Mouse (Mus musculus) CH12.LX (cell line): Measurements from ENCODE around the gene Fasl. TPM values are rescaled to one million over a fixed set of nuclear protein-coding genes. Genes with fewer than 3 reads are reported as not detected.

Experiments used
- DNase-seq: peaks from one replicate; pipeline ENCODE4 v3.0.0-alpha.2; 2013; ENCODE audit errors: extremely low read depth
- H3K27ac ChIP-seq: 2 replicates; pipeline ENCODE4 v1.5.1; 2012; ENCODE audit warnings: low read depth, mild to moderate bottlenecking, control low read depth, moderate library complexity; ENCODE audit not compliant: insufficient read depth
- H3K27me3 ChIP-seq: replicated peaks from 2 replicates; pipeline ENCODE3; 2012; ENCODE audit warnings: inconsistent platforms
- H3K36me3 ChIP-seq, 2 experiments: replicated peaks in 1 of 2; 2 replicates each; pipeline versions ENCODE3 to v1.6.1; 2012; ENCODE audit warnings: inconsistent platforms in 1 of 2, low read length in 1 of 2, mild to moderate bottlenecking in 1 of 2, mixed read lengths in 1 of 2, moderate library complexity in 1 of 2; ENCODE audit not compliant: control insufficient read depth in 1 of 2, insufficient read depth in 1 of 2
- H3K4me1 ChIP-seq, 2 experiments: 2 replicates each; pipeline ENCODE4 v1.6.1; 2012; ENCODE audit warnings: inconsistent platforms in 1 of 2, moderate library complexity in 1 of 2; ENCODE audit not compliant: insufficient read depth in 2 of 2, control insufficient read depth in 1 of 2
- H3K4me2 ChIP-seq: 2 replicates; pipeline ENCODE4 v1.6.1; 2012; ENCODE audit warnings: low read depth, mild to moderate bottlenecking, control low read depth; ENCODE audit not compliant: poor library complexity, insufficient read depth, severe bottlenecking
- H3K4me3 ChIP-seq, 3 experiments: fragments of 150-350 bp in 1 of 3; sonication (generic) in 1 of 3; replicated peaks in 1 of 3; 2 replicates each; pipeline versions ENCODE3 to v1.5.1; 2011 to 2012; ENCODE audit warnings: low read depth in 2 of 3, low read length in 2 of 3, mild to moderate bottlenecking in 2 of 3, moderate library complexity in 2 of 3, control low read depth in 1 of 3, improper control_type of control experiment in 1 of 3, inconsistent platforms in 1 of 3, mixed read lengths in 1 of 3; ENCODE audit not compliant: poor library complexity in 1 of 3
- H3K79me2 ChIP-seq: replicated peaks from 2 replicates; pipeline ENCODE4 v1.6.1; 2012; ENCODE audit warnings: mild to moderate bottlenecking, moderate library complexity; ENCODE audit not compliant: control insufficient read depth, poor library complexity, insufficient read depth, severe bottlenecking; ENCODE audit errors: extremely low read depth
- H3K9ac ChIP-seq: 2 replicates; pipeline ENCODE4 v1.6.1; 2012; ENCODE audit warnings: low read depth, mild to moderate bottlenecking, control low read depth, moderate library complexity; ENCODE audit not compliant: insufficient read depth
- H3K9me3 ChIP-seq: replicated peaks from 2 replicates; pipeline ENCODE3; 2012; ENCODE audit warnings: low read length, inconsistent platforms, mixed read lengths
- BHLHE40 ChIP-seq: IDR thresholded peaks from 2 replicates; pipeline ENCODE4 v1.6.1; 2011; ENCODE audit warnings: mild to moderate bottlenecking, low read depth, low read length, improper control_type of control experiment
- CHD1 ChIP-seq: IDR thresholded peaks from 2 replicates; pipeline ENCODE4 v1.6.1; 2012; ENCODE audit warnings: low read depth, low read length, improper control_type of control experiment, inconsistent platforms
- CTCF ChIP-seq, 2 experiments: IDR thresholded peaks in 1 of 2; conservative IDR thresholded peaks in 1 of 2; 2 replicates each; pipeline ENCODE4 v1.5.1; 2011 to 2012; ENCODE audit warnings: low read depth in 2 of 2, low read length in 2 of 2, improper control_type of control experiment in 1 of 2, inconsistent platforms in 1 of 2, mild to moderate bottlenecking in 1 of 2, moderate library complexity in 1 of 2
- E2F4 ChIP-seq: IDR thresholded peaks from 2 replicates; pipeline ENCODE4 v1.6.1; 2011; ENCODE audit warnings: low read depth, low read length, improper control_type of control experiment; ENCODE audit not compliant: insufficient replicate concordance
- ELF1 ChIP-seq: IDR thresholded peaks from 2 replicates; pipeline ENCODE4 v1.6.1; 2014; ENCODE audit warnings: low read depth, mild to moderate bottlenecking, inconsistent platforms, low read length, improper control_type of control experiment
- EP300 ChIP-seq: IDR thresholded peaks from 2 replicates; pipeline ENCODE4 v1.6.1; 2011; ENCODE audit warnings: low read length, improper control_type of control experiment
- ETS1 ChIP-seq: conservative IDR thresholded peaks from 2 replicates; pipeline ENCODE4 v1.6.1; 2012; ENCODE audit warnings: low read depth, mild to moderate bottlenecking, inconsistent platforms, low read length, improper control_type of control experiment, moderate library complexity
- HCFC1 ChIP-seq: IDR thresholded peaks from 2 replicates; pipeline ENCODE4 v1.6.1; 2012; ENCODE audit warnings: low read depth, mild to moderate bottlenecking, inconsistent platforms, low read length, improper control_type of control experiment
- IRF4 ChIP-seq: IDR thresholded peaks from 2 replicates; pipeline ENCODE4 v1.6.1; 2014; ENCODE audit warnings: low read depth, mild to moderate bottlenecking, inconsistent platforms, low read length, improper control_type of control experiment
- JUN ChIP-seq: IDR thresholded peaks from 2 replicates; pipeline ENCODE4 v1.6.1; 2011; ENCODE audit warnings: low read depth, mild to moderate bottlenecking, low read length, improper control_type of control experiment, moderate library complexity; ENCODE audit not compliant: insufficient read depth
- KAT2A ChIP-seq: IDR thresholded peaks from 2 replicates; pipeline ENCODE4 v1.6.1; 2012; ENCODE audit warnings: low read length, improper control_type of control experiment, inconsistent platforms; ENCODE audit not compliant: insufficient replicate concordance
- MAX ChIP-seq: IDR thresholded peaks from 2 replicates; pipeline ENCODE4 v1.6.1; 2011; ENCODE audit warnings: low read length, improper control_type of control experiment
- MAZ ChIP-seq: IDR thresholded peaks from 2 replicates; pipeline ENCODE4 v1.6.1; 2012; ENCODE audit warnings: low read depth, mild to moderate bottlenecking, inconsistent platforms, low read length, improper control_type of control experiment, moderate library complexity
- MEF2A ChIP-seq: IDR thresholded peaks from 2 replicates; pipeline ENCODE4 v1.6.1; 2014; ENCODE audit warnings: low read depth, mild to moderate bottlenecking, inconsistent platforms, low read length, improper control_type of control experiment, borderline replicate concordance
- MYC ChIP-seq: IDR thresholded peaks from 2 replicates; pipeline ENCODE4 v1.6.1; 2011; ENCODE audit warnings: low read depth, mild to moderate bottlenecking, improper control_type of control experiment, low read length
- NELFE ChIP-seq: IDR thresholded peaks from 2 replicates; pipeline ENCODE4 v1.6.1; 2011; ENCODE audit warnings: low read depth, low read length, improper control_type of control experiment
- PAX5 ChIP-seq: IDR thresholded peaks from 2 replicates; pipeline ENCODE4 v1.6.1; 2012; ENCODE audit warnings: low read length, inconsistent platforms, mixed read lengths
- POLR2A ChIP-seq: IDR thresholded peaks from 2 replicates; pipeline ENCODE4 v1.6.1; 2011; ENCODE audit warnings: low read depth, mild to moderate bottlenecking, improper control_type of control experiment, low read length
- POLR2AphosphoS2 ChIP-seq: IDR thresholded peaks from 2 replicates; pipeline ENCODE4 v1.6.1; 2011; ENCODE audit warnings: low read depth, low read length, improper control_type of control experiment
- RAD21 ChIP-seq: IDR thresholded peaks from 2 replicates; pipeline ENCODE4 v1.6.1; 2011; ENCODE audit warnings: low read depth, mild to moderate bottlenecking, low read length, improper control_type of control experiment, moderate library complexity
- SMC3 ChIP-seq: IDR thresholded peaks from 2 replicates; pipeline ENCODE4 v1.6.1; 2011; ENCODE audit warnings: low read depth, low read length, improper control_type of control experiment
- TCF12 ChIP-seq: IDR thresholded peaks from 2 replicates; pipeline ENCODE4 v1.6.1; 2014; ENCODE audit warnings: low read depth, mild to moderate bottlenecking, inconsistent platforms, low read length, improper control_type of control experiment
- USF1 ChIP-seq: IDR thresholded peaks from 2 replicates; pipeline ENCODE4 v1.6.1; 2014; ENCODE audit warnings: low read depth, mild to moderate bottlenecking, inconsistent platforms, low read length, improper control_type of control experiment
- USF2 ChIP-seq: conservative IDR thresholded peaks from 2 replicates; pipeline ENCODE4 v1.6.1; 2011; ENCODE audit warnings: low read depth, low read length, improper control_type of control experiment
- ZC3H11A ChIP-seq: IDR thresholded peaks from 2 replicates; pipeline ENCODE4 v1.6.1; 2012; ENCODE audit warnings: low read depth, mild to moderate bottlenecking, inconsistent platforms, low read length, improper control_type of control experiment
- ZNF384 ChIP-seq: IDR thresholded peaks from 2 replicates; pipeline ENCODE4 v1.6.1; 2012; ENCODE audit warnings: low read depth, low read length, improper control_type of control experiment, inconsistent platforms
- dilution Hi-C: fragments of 300-500 bp; cut with MboI; formaldehyde crosslinking; loops from 2 replicates; pipeline ENCODE4 v1.14.3; 2020; ENCODE audit warnings: low sequenced_read_pairs; ENCODE audit not compliant: extremely low pct_unique_long_range_greater_than_20kb, extremely low pct_ligation_motif_present
- in situ Hi-C: fragments of 300-500 bp; cut with MboI; formaldehyde crosslinking; loops from 3 replicates; pipeline ENCODE4 v1.14.3; 2019; ENCODE audit warnings: low sequenced_read_pairs, low pct_ligation_motif_present, low pct_unique_long_range_greater_than_20kb, mixed read lengths
- polyA plus RNA-seq: library from polyadenylated mRNA; unstranded; fragments of >175 nt; gene quantifications from 2 replicates; pipeline ENCODE4 v1.2.1, GENCODE M21; 2012; ENCODE audit warnings: low read depth; ENCODE audit not compliant: insufficient read length
- total RNA-seq, 2 experiments: library from RNA; depleted of rRNA; stranded (reverse); fragments of 300-350 nt in 1 of 2; fragments of >200 nt in 1 of 2; gene quantifications; 2 replicates each; pipeline ENCODE4 v1.2.3; 2012 to 2014

Fasl gene
- total and polyA plus RNA-seq, 3 experiments, result 0.08 to 0.32 TPM; not detected in 1

- Histone ChIP-seq H3K9ac (no peak overlapping the region), H3K9me3 (no peaks in the 10 kb centered on the region), H3K4me2 (no peak overlapping the region), H3K27ac (no peak overlapping the region), H3K4me1 (peaks cover 6 to 25% of the 10 kb centered on the region in 2 experiments; a peak in 3 of 4 replicates), H3K4me3 (no peak overlapping the region), H3K36me3 (no peaks in the 10 kb centered on the region), H3K79me2 (no peaks in the 10 kb centered on the region), H3K27me3 (no peaks in the 10 kb centered on the region)
- dilution Hi-C loops, result no loop called here
- TF ChIP-seq ZNF384, result no peak
- no peak for TF ChIP-seq USF2
- TF ChIP-seq EP300, result no peak
- TF ChIP-seq NELFE, result no peak
- no peak for TF ChIP-seq ELF1
- no peak for TF ChIP-seq ETS1
- no peak for TF ChIP-seq USF1
- no peak for TF ChIP-seq SMC3
- no peak for TF ChIP-seq PAX5
- no peak for TF ChIP-seq ZC3H11A
- TF ChIP-seq KAT2A, result no peak
- TF ChIP-seq CTCF (conservative IDR thresholded peaks at IDR 0.05 in 1 of 2, IDR thresholded peaks at IDR 0.05 in 1 of 2; ENCODE audit: low read depth in 2 of 2, low read length in 2 of 2), result no peak
- no peak for TF ChIP-seq TCF12
- no peak for TF ChIP-seq JUN
- TF ChIP-seq MYC, result no peak
- TF ChIP-seq MAX, result no peak
- TF ChIP-seq CHD1, result no peak
- no peak for TF ChIP-seq RAD21
- no peak for TF ChIP-seq POLR2A
- no peak for DNase-seq
- in situ Hi-C loops, result no loop called here
Observed at GRCm38 (mm10) chr1:161781594-161781993, 6.7 kb downstream of the Fasl start.

DNA sequence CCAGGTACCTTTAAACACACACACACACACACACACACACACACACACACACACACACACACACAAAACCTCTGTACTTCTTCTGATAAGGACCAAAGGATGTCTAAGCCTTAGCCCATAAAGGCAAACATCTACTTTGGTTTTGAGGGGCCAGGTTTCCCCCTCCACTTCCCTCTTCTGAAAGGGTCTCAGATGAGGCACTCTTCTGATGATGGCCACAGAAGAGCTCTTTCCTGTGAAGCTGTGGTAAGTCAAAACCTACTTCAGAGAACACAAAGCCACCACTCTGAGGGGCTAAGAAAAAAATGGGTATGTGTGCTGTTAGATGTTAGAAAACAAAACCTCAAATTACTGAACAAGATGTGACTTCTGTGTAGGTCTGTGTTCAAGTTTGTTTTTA, 9.2 kb downstream of the Fasl start:
- no peak for DNase-seq
- Histone ChIP-seq H3K27ac (no peak overlapping the region), H3K27me3 (no peaks in the 10 kb centered on the region), H3K9ac (no peak overlapping the region), H3K9me3 (no peaks in the 10 kb centered on the region), H3K4me3 (no peak overlapping the region), H3K4me1 (peaks cover 6 to 19% of the 10 kb centered on the region in 2 experiments; a peak in 3 of 4 replicates), H3K79me2 (no peaks in the 10 kb centered on the region), H3K36me3 (no peaks in the 10 kb centered on the region), H3K4me2 (no peak overlapping the region)
- dilution Hi-C loops (no loop called here), in situ Hi-C loops (no loop called here)
- no peak for TF ChIP-seq MAZ
- TF ChIP-seq E2F4, result no peak
- TF ChIP-seq IRF4, result no peak
- no peak for TF ChIP-seq HCFC1
- TF ChIP-seq TCF12, result no peak
- no peak for TF ChIP-seq CTCF (conservative IDR thresholded peaks at IDR 0.05 in 1 of 2, IDR thresholded peaks at IDR 0.05 in 1 of 2; ENCODE audit: low read depth in 2 of 2, low read length in 2 of 2)
- no peak for TF ChIP-seq POLR2AphosphoS2
- TF ChIP-seq KAT2A, result no peak
- no peak for TF ChIP-seq JUN
- no peak for TF ChIP-seq MYC
- TF ChIP-seq USF2, result no peak
- TF ChIP-seq ELF1, result no peak
- no peak for TF ChIP-seq POLR2A
- TF ChIP-seq PAX5, result no peak
- TF ChIP-seq MEF2A, result no peak
- TF ChIP-seq BHLHE40, result no peak
